Mouse (Mus musculus): ENCODE measurements around the gene Pdpn.

Gene Pdpn

GRCm38 (mm10) chr4:143299325-143300070, at the start of gene Pdpn:
TSS of gene Pdpn (minus strand) at chr4:143299564.
- in situ Hi-C loops (cut with MboI, MseI) = loop anchor here in 1 of 2 experiments (25.0 kb wide), 2 partner anchors 1737 to 1913 kb away; no protein-coding TSS in a partner anchor

GRCm38 (mm10) chr4:143348678-143349077, 49.3 kb upstream of the Pdpn start:
- in situ Hi-C loops (cut with MboI, MseI) = loop anchor here in 1 of 2 experiments (25.0 kb wide), 1 partner anchor 964 kb away; no protein-coding TSS in a partner anchor

GRCm38 (mm10) chr4:143345491-143345890, 46.1 kb upstream of the Pdpn start:
- in situ Hi-C loops (cut with MboI, MseI) = loop anchor here in 1 of 2 experiments (25.0 kb wide), 1 partner anchor 967 kb away; no protein-coding TSS in a partner anchor

- in situ Hi-C loops (cut with MboI, MseI) = loop anchor here in 1 of 2 experiments (25.0 kb wide), 1 partner anchor 971 kb away; no protein-coding TSS in a partner anchor
Measured at GRCm38 (mm10) chr4:143341470-143341869, 42.1 kb upstream of the Pdpn start.

- in situ Hi-C loops (cut with MboI, MseI) = loop anchor here in 1 of 2 experiments (25.0 kb wide), 1 partner anchor 972 kb away; no protein-coding TSS in a partner anchor
Measured at GRCm38 (mm10) chr4:143339808-143340207, 40.4 kb upstream of the Pdpn start.

- in situ Hi-C loops (cut with MboI, MseI) = loop anchor here in 1 of 2 experiments (25.0 kb wide), 1 partner anchor 976 kb away; no protein-coding TSS in a partner anchor
Measured at GRCm38 (mm10) chr4:143336096-143336495, 36.7 kb upstream of the Pdpn start.

- in situ Hi-C loops (cut with MboI, MseI) = loop anchor here in 1 of 2 experiments (25.0 kb wide), 1 partner anchor 977 kb away; no protein-coding TSS in a partner anchor
Measured at GRCm38 (mm10) chr4:143334995-143335394, 35.6 kb upstream of the Pdpn start.

- in situ Hi-C loops (cut with MboI, MseI) = loop anchor here in 1 of 2 experiments (25.0 kb wide), 1 partner anchor 978 kb away; no protein-coding TSS in a partner anchor
Measured at GRCm38 (mm10) chr4:143334145-143334544, 34.8 kb upstream of the Pdpn start.

- in situ Hi-C loops (cut with MboI, MseI) = loop anchor here in 1 of 2 experiments (25.0 kb wide), 1 partner anchor 981 kb away; no protein-coding TSS in a partner anchor
Measured at GRCm38 (mm10) chr4:143331787-143332186, 32.4 kb upstream of the Pdpn start.

GRCm38 (mm10) chr4:143330566-143330965, 31.2 kb upstream of the Pdpn start:
- in situ Hi-C loops (cut with MboI, MseI) = loop anchor here in 1 of 2 experiments (25.0 kb wide), 1 partner anchor 982 kb away; no protein-coding TSS in a partner anchor

- in situ Hi-C loops (cut with MboI, MseI) = loop anchor here (10.0 to 25.0 kb wide), 2 partner anchors 979 to 987 kb away; no protein-coding TSS in a partner anchor
Measured at GRCm38 (mm10) chr4:143325625-143325941, 26.2 kb upstream of the Pdpn start.

- in situ Hi-C loops (cut with MboI, MseI) = loop anchor here (10.0 to 25.0 kb wide), 2 partner anchors 980 to 987 kb away; no protein-coding TSS in a partner anchor
Measured at GRCm38 (mm10) chr4:143324925-143325624, 25.7 kb upstream of the Pdpn start.

- in situ Hi-C loops (cut with MboI, MseI) = loop anchor here in 1 of 2 experiments (10.0 kb wide), 1 partner anchor 980 kb away; no protein-coding TSS in a partner anchor
Measured at GRCm38 (mm10) chr4:143324176-143324924, 25.0 kb upstream of the Pdpn start.

GRCm38 (mm10) chr4:143313299-143313698, 13.9 kb upstream of the Pdpn start:
- in situ Hi-C loops (cut with MboI, MseI) = no loop called here

- in situ Hi-C loops (cut with MboI, MseI) = no loop called here
Measured at GRCm38 (mm10) chr4:143311341-143311740, 12.0 kb upstream of the Pdpn start.

GRCm38 (mm10) chr4:143305987-143306772, 6.8 kb upstream of the Pdpn start:
- in situ Hi-C loops (cut with MboI, MseI) = no loop called here

- in situ Hi-C loops (cut with MboI, MseI) = no loop called here
Measured at GRCm38 (mm10) chr4:143305031-143305430, 5.7 kb upstream of the Pdpn start.

- in situ Hi-C loops (cut with MboI, MseI) = no loop called here
Measured at GRCm38 (mm10) chr4:143302279-143302890, 3.0 kb upstream of the Pdpn start.

GRCm38 (mm10) chr4:143301875-143302274, 2.5 kb upstream of the Pdpn start:
- in situ Hi-C loops (cut with MboI, MseI) = no loop called here

GRCm38 (mm10) chr4:143301042-143301441, 1.7 kb upstream of the Pdpn start:
- in situ Hi-C loops (cut with MboI, MseI) = no loop called here

Measured in T-helper 17 cell (primary cell).